Mouse (Mus musculus) MEL (cell line): ENCODE measurements around the gene Plxna4. TPM values are rescaled to one million over a fixed set of nuclear protein-coding genes. Genes with fewer than 3 reads are reported as not detected.

Experiments
- DNase-seq: peaks from one replicate; pipeline ENCODE4 v3.0.0; 2011; ENCODE audit warnings: low read depth, low spot score
- H3K27ac ChIP-seq: 2 replicates; pipeline ENCODE4 v1.5.1; 2012; ENCODE audit warnings: low read depth, mild to moderate bottlenecking, control low read depth, low read length, moderate library complexity; ENCODE audit not compliant: control insufficient read depth
- H3K27me3 ChIP-seq, 2 experiments: fragments of 150-350 bp in 1 of 2; sonication (generic) in 1 of 2; 2 replicates each; pipeline ENCODE4 v1.6.1; 2012; ENCODE audit warnings: low read length in 2 of 2, mild to moderate bottlenecking in 2 of 2, improper control_type of control experiment in 1 of 2, moderate library complexity in 1 of 2; ENCODE audit not compliant: insufficient read depth in 2 of 2, control insufficient read depth in 1 of 2
- H3K36me3 ChIP-seq, 2 experiments: 2 replicates each; pipeline ENCODE4 v1.6.1; 2012 to 2014; ENCODE audit warnings: low read length in 2 of 2, improper control_type of control experiment in 1 of 2, inconsistent platforms in 1 of 2, mild to moderate bottlenecking in 1 of 2; ENCODE audit not compliant: insufficient read depth in 2 of 2, control insufficient read depth in 1 of 2
- H3K4me1 ChIP-seq, 2 experiments: fragments of 150-350 bp in 1 of 2; sonication (generic) in 1 of 2; 2 replicates each; pipeline ENCODE4 v1.6.1; 2012; ENCODE audit warnings: low read length in 2 of 2, improper control_type of control experiment in 1 of 2, mild to moderate bottlenecking in 1 of 2; ENCODE audit not compliant: insufficient read depth in 2 of 2, control insufficient read depth in 1 of 2
- H3K4me3 ChIP-seq, 2 experiments: fragments of 150-350 bp in 1 of 2; sonication (generic) in 1 of 2; 2 replicates each; pipeline ENCODE4 v1.5.1; 2012; ENCODE audit warnings: low read depth in 2 of 2, low read length in 2 of 2, mild to moderate bottlenecking in 2 of 2, moderate library complexity in 2 of 2, control low read depth in 1 of 2, improper control_type of control experiment in 1 of 2; ENCODE audit not compliant: control insufficient read depth in 1 of 2, insufficient read depth in 1 of 2
- H3K79me2 ChIP-seq: 2 replicates; pipeline ENCODE4 v1.6.1; 2012; ENCODE audit warnings: mild to moderate bottlenecking, low read length, moderate library complexity; ENCODE audit not compliant: control insufficient read depth, poor library complexity, insufficient read depth
- H3K9ac ChIP-seq: 2 replicates; pipeline ENCODE4 v1.6.1; 2012; ENCODE audit warnings: low read depth, mild to moderate bottlenecking, control low read depth, low read length, moderate library complexity; ENCODE audit not compliant: control insufficient read depth, poor library complexity, severe bottlenecking
- H3K9me3 ChIP-seq: fragments of 150-350 bp; sonication (generic); replicated peaks from 2 replicates; pipeline ENCODE4 v1.6.1; 2012; ENCODE audit warnings: mild to moderate bottlenecking, low read length, improper control_type of control experiment, moderate library complexity; ENCODE audit not compliant: insufficient read depth
- BHLHE40 ChIP-seq: IDR thresholded peaks from 2 replicates; pipeline ENCODE4 v1.6.1; 2012; ENCODE audit warnings: low read depth, mild to moderate bottlenecking, inconsistent platforms, low read length, improper control_type of control experiment, borderline replicate concordance
- CHD1 ChIP-seq: IDR thresholded peaks from 2 replicates; pipeline ENCODE4 v1.6.1; 2012; ENCODE audit warnings: low read depth, mild to moderate bottlenecking, inconsistent platforms, low read length, improper control_type of control experiment
- CHD2 ChIP-seq: IDR thresholded peaks from 2 replicates; pipeline ENCODE4 v1.6.1; 2011; ENCODE audit warnings: low read length, improper control_type of control experiment
- CTCF ChIP-seq, 3 experiments: IDR thresholded peaks in 2 of 3; conservative IDR thresholded peaks in 1 of 3; 2 replicates each; pipeline ENCODE4 v1.5.1; 2011 to 2012; ENCODE audit warnings: low read length in 3 of 3, low read depth in 2 of 3, mild to moderate bottlenecking in 2 of 3, improper control_type of control experiment in 1 of 3, inconsistent platforms in 1 of 3, mixed read lengths in 1 of 3, moderate library complexity in 1 of 3; ENCODE audit not compliant: control insufficient read depth in 1 of 3, insufficient read depth in 1 of 3, poor library complexity in 1 of 3, severe bottlenecking in 1 of 3
- E2F4 ChIP-seq: IDR thresholded peaks from 2 replicates; pipeline ENCODE4 v1.6.1; 2011; ENCODE audit warnings: low read depth, low read length, improper control_type of control experiment, borderline replicate concordance
- GABPA ChIP-seq: IDR thresholded peaks from 2 replicates; pipeline ENCODE4 v1.6.1; 2012; ENCODE audit warnings: low read depth, mild to moderate bottlenecking, inconsistent platforms, low read length, improper control_type of control experiment, moderate library complexity
- JUND ChIP-seq: IDR thresholded peaks from 2 replicates; pipeline ENCODE4 v1.6.1; 2011; ENCODE audit warnings: low read depth, mild to moderate bottlenecking, improper control_type of control experiment, low read length
- KAT2A ChIP-seq: conservative IDR thresholded peaks from 2 replicates; pipeline ENCODE4 v1.6.1; 2012; ENCODE audit warnings: low read depth, low read length, improper control_type of control experiment, inconsistent platforms
- MAX ChIP-seq: IDR thresholded peaks from 2 replicates; pipeline ENCODE4 v1.6.1; 2011; ENCODE audit warnings: low read length, improper control_type of control experiment
- MAZ ChIP-seq: IDR thresholded peaks from 2 replicates; pipeline ENCODE4 v1.6.1; 2012; ENCODE audit warnings: low read depth, mild to moderate bottlenecking, inconsistent platforms, low read length, improper control_type of control experiment
- MEF2A ChIP-seq: IDR thresholded peaks from 2 replicates; pipeline ENCODE4 v1.6.1; 2014; ENCODE audit warnings: low read depth, mild to moderate bottlenecking, inconsistent platforms, low read length, improper control_type of control experiment; ENCODE audit not compliant: poor library complexity, insufficient replicate concordance, severe bottlenecking; ENCODE audit errors: extremely low read depth
- MYB ChIP-seq: IDR thresholded peaks from 2 replicates; pipeline ENCODE4 v1.6.1; 2011; ENCODE audit warnings: mild to moderate bottlenecking, low read depth, low read length, improper control_type of control experiment
- POLR2A ChIP-seq, 2 experiments: IDR thresholded peaks; 2 replicates each; pipeline ENCODE4 v1.6.1; 2011 to 2012; ENCODE audit warnings: low read length in 2 of 2, mild to moderate bottlenecking in 2 of 2, control low read depth in 1 of 2, improper control_type of control experiment in 1 of 2, low read depth in 1 of 2, moderate library complexity in 1 of 2; ENCODE audit not compliant: control insufficient read depth in 1 of 2, insufficient read depth in 1 of 2, poor library complexity in 1 of 2
- POLR2AphosphoS2 ChIP-seq: IDR thresholded peaks from 2 replicates; pipeline ENCODE4 v1.6.1; 2011; ENCODE audit warnings: low read length, improper control_type of control experiment
- POLR2AphosphoS5 ChIP-seq: IDR thresholded peaks from 2 replicates; pipeline ENCODE4 v1.6.1; 2012; ENCODE audit warnings: low read depth, borderline replicate concordance, mild to moderate bottlenecking, inconsistent platforms, low read length, moderate library complexity, mixed read lengths
- RAD21 ChIP-seq: IDR thresholded peaks from 2 replicates; pipeline ENCODE4 v1.6.1; 2011; ENCODE audit warnings: mild to moderate bottlenecking, low read depth, low read length, improper control_type of control experiment
- RCOR1 ChIP-seq: IDR thresholded peaks from 2 replicates; pipeline ENCODE4 v1.6.1; 2012; ENCODE audit warnings: low read depth, mild to moderate bottlenecking, inconsistent platforms, low read length, improper control_type of control experiment
- SIN3A ChIP-seq: IDR thresholded peaks from 2 replicates; pipeline ENCODE4 v1.6.1; 2012; ENCODE audit warnings: low read length, improper control_type of control experiment, inconsistent platforms
- SMC3 ChIP-seq: IDR thresholded peaks from 2 replicates; pipeline ENCODE4 v1.6.1; 2011; ENCODE audit warnings: low read depth, low read length, improper control_type of control experiment
- TAL1 ChIP-seq: IDR thresholded peaks from 2 replicates; pipeline ENCODE4 v1.6.1; 2012; ENCODE audit warnings: mild to moderate bottlenecking, inconsistent platforms, low read length, moderate library complexity, mixed read lengths
- TCF12 ChIP-seq: IDR thresholded peaks from 2 replicates; pipeline ENCODE4 v1.6.1; 2014; ENCODE audit warnings: low read depth, mild to moderate bottlenecking, inconsistent platforms, low read length, improper control_type of control experiment, moderate library complexity
- UBTF ChIP-seq: IDR thresholded peaks from 2 replicates; pipeline ENCODE4 v1.6.1; 2012; ENCODE audit warnings: low read depth, mild to moderate bottlenecking, inconsistent platforms, low read length, improper control_type of control experiment, moderate library complexity, borderline replicate concordance; ENCODE audit not compliant: insufficient read depth
- USF2 ChIP-seq, 2 experiments: IDR thresholded peaks; 2 replicates each; pipeline ENCODE4 v1.6.1; 2011 to 2012; ENCODE audit warnings: improper control_type of control experiment in 2 of 2, low read length in 2 of 2, borderline replicate concordance in 1 of 2, inconsistent platforms in 1 of 2, low read depth in 1 of 2, mild to moderate bottlenecking in 1 of 2; ENCODE audit not compliant: insufficient read depth in 1 of 2
- ZC3H11A ChIP-seq: IDR thresholded peaks from 2 replicates; pipeline ENCODE4 v1.6.1; 2012; ENCODE audit warnings: low read depth, mild to moderate bottlenecking, inconsistent platforms, low read length, improper control_type of control experiment
- ZKSCAN1 ChIP-seq: IDR thresholded peaks from 2 replicates; pipeline ENCODE4 v1.6.1; 2012; ENCODE audit warnings: low read depth, mild to moderate bottlenecking, inconsistent platforms, low read length, improper control_type of control experiment, moderate library complexity
- polyA plus RNA-seq, 2 experiments: library from polyadenylated mRNA; stranded (reverse) in 1 of 2; unstranded in 1 of 2; fragments of >175 nt in 1 of 2; fragments of >200 nt in 1 of 2; gene quantifications; 2 replicates each; pipeline versions ENCODE4 v1.2.1 to v1.2.4; 2012; ENCODE audit warnings: low replicate concordance in 2 of 2, low read depth in 1 of 2; ENCODE audit not compliant: insufficient read length in 2 of 2, insufficient read depth in 1 of 2, missing spikeins in 1 of 2
- total RNA-seq: library from RNA; depleted of rRNA; stranded (reverse); fragments of 300-350 nt; gene quantifications from 2 replicates; pipeline ENCODE4 v1.2.3, GENCODE M21; 2012

Plxna4 gene
- total and polyA plus RNA-seq, 3 experiments: 0.01 TPM; not detected in 2

DNA sequence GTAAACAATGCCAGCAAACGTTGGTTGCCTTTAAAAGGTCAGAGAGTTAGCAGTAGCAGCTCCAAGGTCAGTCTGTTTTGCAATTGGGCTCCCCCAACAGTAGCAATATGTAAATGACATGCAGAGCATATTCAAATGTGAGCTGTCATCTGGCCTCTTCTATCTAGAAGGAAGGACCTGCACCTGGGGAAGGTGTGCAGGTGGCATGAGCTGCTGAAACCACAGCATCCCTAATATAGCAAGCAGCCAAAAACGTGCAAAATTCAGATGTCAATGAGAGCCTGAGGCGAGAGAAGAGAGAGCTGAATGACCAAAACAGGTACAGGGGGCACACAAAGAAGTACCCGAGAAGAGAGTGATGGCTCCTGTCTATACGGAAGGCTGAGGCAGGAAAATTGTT, 118.8 kb downstream of the Plxna4 start:
- DNase-seq: no peak
- Histone ChIP-seq H3K36me3 (no peaks in the 10 kb centered on the region), H3K4me3 (no peak overlapping the region), H3K27ac (no peak overlapping the region), H3K9ac (no peak overlapping the region), H3K9me3 (no peaks in the 10 kb centered on the region), H3K4me1 (no peaks in the 10 kb centered on the region), H3K79me2 (no peaks in the 10 kb centered on the region), H3K27me3 (no peaks in the 10 kb centered on the region)
- no peak for TF ChIP-seq POLR2A (IDR thresholded peaks at IDR 0.05; ENCODE audit: control insufficient read depth in 1 of 2, insufficient read depth in 1 of 2, low read depth in 1 of 2, low read length in 2 of 2, poor library complexity in 1 of 2)
- TF ChIP-seq ZKSCAN1: no peak
- no peak for TF ChIP-seq TAL1
- no peak for TF ChIP-seq MAZ
- TF ChIP-seq BHLHE40: no peak
- TF ChIP-seq RCOR1: no peak
- no peak for TF ChIP-seq CHD1
- no peak for TF ChIP-seq CHD2
- TF ChIP-seq MAX: no peak
- no peak for TF ChIP-seq GABPA
- TF ChIP-seq JUND: no peak
- no peak for TF ChIP-seq POLR2AphosphoS5
- TF ChIP-seq MEF2A: no peak

GRCm38 (mm10) chr6:32465129-32465528, 122.9 kb downstream of the Plxna4 start:
- Histone ChIP-seq H3K4me3 (no peak overlapping the region), H3K9ac (no peak overlapping the region), H3K27me3 (no peaks in the 10 kb centered on the region), H3K27ac (no peak overlapping the region), H3K9me3 (no peaks in the 10 kb centered on the region), H3K79me2 (no peaks in the 10 kb centered on the region), H3K4me1 (no peaks in the 10 kb centered on the region), H3K36me3 (no peaks in the 10 kb centered on the region)
- no peak for TF ChIP-seq ZC3H11A
- TF ChIP-seq E2F4: no peak
- TF ChIP-seq MEF2A: no peak
- no peak for TF ChIP-seq POLR2AphosphoS2
- TF ChIP-seq USF2 (IDR thresholded peaks at IDR 0.05; ENCODE audit: borderline replicate concordance in 1 of 2, insufficient read depth in 1 of 2, low read depth in 1 of 2, low read length in 2 of 2): no peak
- TF ChIP-seq KAT2A: no peak
- TF ChIP-seq MYB: no peak
- no peak for TF ChIP-seq POLR2A (IDR thresholded peaks at IDR 0.05; ENCODE audit: control insufficient read depth in 1 of 2, insufficient read depth in 1 of 2, low read depth in 1 of 2, low read length in 2 of 2, poor library complexity in 1 of 2)
- TF ChIP-seq SMC3: no peak
- no peak for TF ChIP-seq CHD2
- TF ChIP-seq RCOR1: no peak
- TF ChIP-seq RAD21: no peak
- no peak for TF ChIP-seq UBTF
- TF ChIP-seq CTCF (IDR thresholded peaks at IDR 0.05 in 2 of 3, conservative IDR thresholded peaks at IDR 0.05 in 1 of 3; ENCODE audit: control insufficient read depth in 1 of 3, insufficient read depth in 1 of 3, low read depth in 2 of 3, low read length in 3 of 3, poor library complexity in 1 of 3, severe bottlenecking in 1 of 3): no peak
- TF ChIP-seq TCF12: no peak
- no peak for TF ChIP-seq SIN3A
- TF ChIP-seq JUND: no peak
- no peak for TF ChIP-seq ZKSCAN1
- DNase-seq: no peak
